Mouse (Mus musculus) monocyte, adult 5-6 weeks (primary cell): ENCODE results near the gene Asgr1. TPM values are rescaled to one million over a fixed set of nuclear protein-coding genes. Genes with fewer than 3 reads are reported as not detected.
A peak's percentile ranks its signal among the peaks of the same experiment; 100 is the strongest.

Experiments used
- ATAC-seq: fragments of 153-309, 156-312 bp; replicated peaks from 2 replicates; pipeline ENCODE4 v1.8.0; 2017; ENCODE audit warnings: mild to moderate bottlenecking; ENCODE audit not compliant: low TSS enrichment, insufficient number of reproducible peaks, severe bottlenecking, poor library complexity, low FRiP score
- total RNA-seq: library from RNA; stranded (forward); fragments of 200-1000, 200-491, 200-594 nt; gene quantifications from 3 replicates; pipeline ENCODE4 v1.2.3, GENCODE M21; 2017

The Asgr1 gene
- total RNA-seq, 1 experiment from 2014 or later: not detected

DNA sequence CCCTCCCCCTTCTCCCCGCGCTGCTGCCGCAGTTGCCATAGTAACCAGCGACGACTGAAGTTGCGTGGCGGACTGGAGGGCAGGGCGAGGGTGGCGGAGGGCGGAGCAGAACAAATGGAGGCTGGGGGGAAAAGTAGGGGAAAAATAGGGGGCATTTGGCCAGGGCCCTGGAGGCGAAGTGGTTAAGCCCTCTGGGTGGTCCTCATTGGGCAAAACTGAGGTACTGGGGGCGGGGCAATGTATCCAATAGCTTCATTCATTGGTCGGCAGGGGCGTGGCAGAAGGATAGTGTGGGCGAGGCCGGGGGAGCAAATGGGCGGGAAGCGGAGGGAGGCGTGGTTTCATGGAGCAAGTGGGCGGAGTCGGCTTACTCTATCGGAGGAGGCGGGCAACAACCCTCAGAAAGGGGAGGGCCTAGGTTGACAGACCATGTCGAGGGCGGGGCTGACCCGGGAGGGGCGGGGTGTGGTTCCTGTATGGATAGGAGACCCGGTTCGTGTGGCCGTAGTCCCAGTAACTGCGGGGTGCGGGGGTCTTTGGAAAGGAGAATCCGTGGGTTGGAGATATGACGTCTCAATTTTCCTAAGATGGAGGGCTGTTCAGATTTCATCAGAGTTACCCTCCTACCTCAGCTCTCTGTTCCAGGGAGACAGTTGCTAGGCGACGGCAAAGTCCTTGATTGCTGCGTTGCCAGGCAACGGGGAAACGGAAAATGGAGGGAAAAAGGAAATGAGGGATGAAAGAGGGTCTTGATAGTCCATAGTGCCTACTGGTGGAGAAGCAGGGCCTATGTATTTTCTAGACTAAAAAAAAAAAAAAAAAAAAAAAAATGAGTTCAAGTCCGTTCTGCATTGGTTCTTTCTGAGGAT is 32.4 kb upstream of the Asgr1 start:
- peak; percentile 88 for ATAC-seq

DNA sequence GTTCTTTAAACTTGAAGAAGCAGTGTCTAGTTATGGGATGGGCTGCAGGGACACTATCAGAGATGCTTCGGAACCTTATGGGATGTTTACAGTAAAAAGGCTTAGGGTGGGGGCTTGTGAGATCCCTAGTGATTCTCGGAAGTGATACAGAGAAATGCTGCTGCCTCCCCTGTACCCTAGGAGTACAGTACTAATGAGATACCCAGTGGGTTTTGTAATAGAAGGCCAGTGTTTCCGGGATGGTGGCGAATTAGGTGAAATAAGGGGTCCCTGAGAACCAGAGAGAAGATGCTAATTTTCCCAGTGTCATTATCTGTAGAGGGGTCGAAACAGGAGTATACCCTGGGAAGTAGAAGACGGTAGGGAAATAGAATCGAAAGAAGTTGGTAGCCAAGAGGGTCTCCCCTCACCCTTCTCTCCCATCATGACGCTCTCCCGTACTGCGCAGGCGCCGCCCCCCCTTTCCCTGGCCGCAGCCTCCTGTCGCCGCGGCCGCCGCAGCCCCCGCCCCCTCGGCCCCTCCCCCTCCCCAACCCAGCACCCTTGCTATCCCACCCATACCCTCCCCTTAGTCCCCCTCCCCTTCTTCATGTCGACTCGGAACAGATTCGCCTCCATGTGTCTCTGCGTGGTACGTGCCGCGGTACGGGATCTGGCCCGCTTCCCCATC is 30.3 kb upstream of the Asgr1 start:
- ATAC-seq: no peak

DNA sequence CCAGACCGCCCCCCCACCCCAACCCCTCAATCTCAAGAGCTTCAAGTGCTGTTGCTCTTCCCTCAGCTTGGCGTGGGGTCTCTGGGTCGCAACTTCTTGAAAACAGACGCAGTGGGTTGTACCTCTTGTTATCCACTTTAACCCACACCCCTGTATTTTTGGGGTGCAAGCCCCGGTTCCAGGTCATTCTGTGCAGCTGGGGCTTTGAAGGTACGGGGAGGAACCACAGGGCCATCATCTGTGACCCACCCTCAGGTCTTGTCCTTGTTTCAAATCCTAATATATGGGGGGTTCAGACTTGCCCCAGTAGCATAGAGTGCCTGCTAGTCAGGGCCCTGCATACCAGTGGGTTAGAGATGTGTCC is 29.8 kb upstream of the Asgr1 start:
- no peak for ATAC-seq

DNA sequence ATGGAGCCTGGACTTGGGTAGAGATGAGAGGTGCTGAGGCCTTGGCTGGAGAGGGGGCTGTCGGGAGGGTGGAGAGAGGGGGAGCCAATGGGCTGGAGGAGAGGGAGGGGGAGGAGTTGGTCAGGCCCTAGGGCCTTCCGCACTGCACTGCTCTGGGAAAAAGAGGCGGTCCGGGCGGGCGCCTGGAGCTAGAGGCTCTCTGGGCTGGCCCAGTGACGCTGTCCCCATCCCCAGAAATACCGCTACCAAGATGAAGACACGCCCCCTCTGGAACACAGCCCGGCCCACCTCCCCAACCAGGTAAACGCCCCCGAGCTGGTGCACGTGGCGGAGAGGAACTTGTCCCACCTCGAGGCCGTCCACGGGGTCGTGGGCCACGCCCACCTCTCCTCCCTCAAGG is 27.2 kb upstream of the Asgr1 start:
- no peak for ATAC-seq

DNA sequence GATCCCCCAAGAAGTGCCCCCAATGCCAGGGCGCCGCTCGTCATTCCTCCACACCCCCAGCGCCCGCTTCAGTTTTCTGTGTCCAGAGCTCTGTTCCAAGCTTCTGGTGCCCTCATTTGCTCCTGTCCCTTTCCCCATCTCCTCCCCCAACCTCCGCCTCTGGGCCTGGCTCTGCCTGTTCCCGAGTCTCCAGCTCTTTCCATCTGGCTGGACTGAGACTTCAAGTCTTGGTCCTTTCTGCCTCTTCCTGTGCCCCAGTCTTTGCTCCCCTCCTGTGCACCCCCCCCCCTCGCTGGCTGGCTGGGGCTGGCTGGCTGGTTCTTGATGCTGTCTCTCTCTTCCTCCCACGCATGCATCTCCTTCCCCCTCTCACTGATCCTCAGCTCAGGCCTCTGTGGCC is 26.5 kb upstream of the Asgr1 start:
- no peak for ATAC-seq

DNA sequence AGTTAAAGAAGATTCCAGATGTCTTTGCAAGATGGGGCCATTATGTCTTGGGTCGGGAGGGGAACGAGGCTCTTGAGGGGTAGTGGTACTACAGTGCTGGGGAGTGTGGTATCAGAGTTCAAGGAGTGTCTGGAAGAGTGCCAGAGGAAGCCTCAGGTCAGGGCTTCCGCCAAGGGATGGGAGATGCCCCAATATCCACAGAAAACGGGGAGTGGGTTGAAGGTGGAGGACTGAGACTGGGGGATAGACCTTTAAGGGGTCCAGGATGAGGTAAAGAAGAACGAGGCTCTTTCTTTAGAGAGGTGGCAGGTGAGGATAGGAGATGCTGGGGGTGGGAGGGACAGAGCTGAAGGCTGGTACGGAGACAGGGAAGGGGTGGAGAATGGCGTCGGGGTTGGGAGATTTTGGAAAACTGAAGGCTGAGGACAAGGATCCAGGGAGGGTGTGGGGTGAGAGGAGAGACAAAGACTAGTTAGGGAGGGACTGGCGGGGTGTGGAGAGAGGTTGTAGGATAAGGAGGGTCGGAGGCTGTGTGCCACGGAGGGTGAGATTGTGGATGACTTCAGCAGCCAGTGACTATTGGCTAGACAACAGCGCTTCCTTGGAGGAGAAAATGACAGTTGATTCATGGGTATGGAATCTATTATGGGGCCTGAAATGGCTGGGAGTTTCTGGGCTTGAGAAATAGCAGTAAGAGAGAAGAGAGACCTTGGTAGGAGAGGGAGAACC is 25.3 kb upstream of the Asgr1 start:
- ATAC-seq: no peak

DNA sequence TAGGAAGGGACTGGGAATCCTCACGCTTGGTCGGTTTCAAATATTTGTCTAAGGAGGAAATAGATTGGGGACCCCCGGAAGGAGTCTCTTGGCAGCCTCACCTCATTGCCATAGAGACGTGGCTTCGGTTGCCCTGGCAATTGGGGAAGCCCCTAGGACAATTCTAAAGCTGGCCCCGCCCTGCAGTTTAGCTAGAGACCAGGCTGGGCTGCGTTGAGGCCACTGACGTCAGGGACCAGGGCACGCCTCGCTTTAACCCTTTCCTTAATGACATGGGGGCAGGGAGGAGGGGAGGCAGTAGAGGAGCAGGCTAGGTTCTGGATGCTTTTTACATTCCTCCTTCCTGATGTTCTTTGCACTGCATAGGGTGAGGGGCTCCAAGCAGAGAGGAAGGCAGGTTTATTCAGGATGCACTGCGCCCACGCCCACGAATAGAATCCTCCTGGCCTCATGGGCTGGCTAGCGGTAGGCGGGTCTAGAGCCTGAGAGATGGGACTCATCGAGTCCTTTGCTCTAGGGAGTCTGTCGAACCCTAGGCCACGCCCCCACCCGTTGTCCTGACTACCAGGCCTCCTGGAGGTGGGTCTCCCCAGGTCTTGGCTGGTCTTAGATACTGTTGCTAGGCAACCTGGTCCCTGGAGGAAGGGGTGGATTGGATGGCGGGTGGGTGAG is 24.6 kb upstream of the Asgr1 start:
- ATAC-seq: peak; percentile 66

DNA sequence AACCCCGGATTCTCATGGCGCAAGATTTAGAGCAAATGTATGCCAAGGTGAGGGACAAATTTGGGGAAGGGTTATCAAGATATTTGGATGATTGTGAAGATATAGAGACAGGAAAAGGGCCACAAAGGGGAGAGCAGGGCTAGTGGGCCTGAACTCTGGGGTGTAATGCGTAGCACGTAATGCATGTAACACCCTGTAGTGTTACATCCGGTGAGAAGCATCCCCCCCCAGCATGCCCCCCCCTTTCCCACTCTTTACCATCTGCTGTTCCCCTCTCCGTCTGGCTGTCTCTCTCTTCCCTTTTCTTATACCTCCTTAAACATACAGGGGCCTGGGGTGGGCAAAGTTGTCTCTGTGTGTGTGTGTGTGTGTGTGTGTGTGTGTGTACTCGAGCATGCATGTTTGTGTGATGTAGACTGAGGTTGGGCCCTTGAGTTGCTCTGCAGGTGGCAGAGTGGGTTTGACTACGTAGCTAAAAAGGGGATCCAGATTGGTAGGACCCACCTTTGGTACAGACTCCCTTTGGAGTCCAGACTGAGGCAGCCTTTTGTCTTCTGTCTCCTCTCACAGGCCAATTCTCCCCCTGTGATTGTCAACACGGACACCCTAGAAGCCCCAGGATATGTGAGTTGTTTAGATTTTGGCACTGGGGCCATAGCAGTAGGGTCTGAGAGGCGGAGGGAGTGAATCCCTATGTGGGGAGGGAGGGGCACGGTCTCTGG is 23.9 kb upstream of the Asgr1 start:
- no peak for ATAC-seq

DNA sequence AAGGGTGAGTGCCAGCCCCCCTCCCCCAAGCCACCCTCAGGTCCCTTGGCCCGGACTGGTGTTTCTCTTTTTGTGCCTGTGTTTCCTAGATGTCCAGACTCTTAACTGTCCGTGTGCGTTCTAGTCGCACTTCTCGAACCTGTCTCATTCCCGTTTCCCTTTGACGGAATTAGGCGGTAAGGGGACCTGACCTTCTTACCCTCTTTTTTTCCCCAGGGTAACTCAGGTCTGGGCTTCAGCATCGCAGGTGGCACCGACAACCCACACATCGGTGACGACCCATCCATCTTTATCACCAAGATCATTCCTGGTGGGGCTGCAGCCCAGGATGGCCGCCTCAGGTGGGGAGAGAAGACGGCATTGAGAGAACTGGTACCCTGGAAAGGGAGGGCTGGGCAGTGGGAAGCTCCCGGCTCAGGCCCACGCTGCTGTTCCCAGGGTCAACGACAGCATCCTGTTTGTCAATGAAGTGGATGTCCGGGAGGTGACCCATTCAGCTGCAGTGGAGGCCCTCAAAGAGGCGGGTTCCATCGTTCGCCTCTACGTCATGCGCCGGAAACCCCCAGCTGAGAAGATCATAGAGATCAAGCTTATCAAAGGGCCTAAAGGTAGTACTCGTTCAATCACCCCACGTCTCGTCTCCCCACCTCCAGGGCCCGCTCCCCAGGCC is 23.1 kb upstream of the Asgr1 start:
- no peak for ATAC-seq

DNA sequence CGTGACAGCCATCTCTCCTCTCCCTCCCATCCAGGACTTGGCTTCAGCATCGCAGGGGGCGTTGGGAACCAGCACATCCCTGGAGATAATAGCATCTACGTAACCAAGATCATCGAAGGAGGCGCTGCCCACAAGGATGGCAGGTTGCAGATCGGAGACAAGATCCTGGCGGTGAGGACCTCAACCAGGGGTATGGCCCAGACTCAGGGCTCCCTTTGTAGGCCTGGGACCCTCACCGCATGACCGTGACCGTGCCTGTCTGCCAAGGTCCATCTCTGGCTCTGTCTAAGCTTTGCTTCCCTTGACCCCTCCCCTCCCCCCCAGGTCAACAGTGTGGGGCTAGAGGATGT is 22.6 kb upstream of the Asgr1 start:
- no peak for ATAC-seq

DNA sequence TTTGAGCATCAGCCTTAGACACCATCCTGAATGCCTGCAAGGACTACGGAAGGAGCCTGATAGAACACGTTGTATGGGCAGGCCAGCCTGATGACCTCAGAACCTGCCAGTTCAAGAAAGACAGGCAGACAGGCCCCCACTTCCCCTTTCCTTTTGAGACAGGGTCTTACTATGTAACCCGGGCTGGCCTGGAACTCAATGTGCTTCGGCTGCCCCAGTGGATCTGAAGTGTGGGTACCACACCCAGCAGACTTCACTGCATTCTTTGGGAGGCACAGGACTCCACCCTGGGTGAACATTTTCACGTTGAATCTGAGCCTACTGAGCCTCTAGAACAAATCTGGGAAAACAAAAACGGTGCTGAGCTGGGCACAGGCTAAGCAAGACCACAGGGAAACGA is 15.7 kb upstream of the Asgr1 start:
- 0 out of 2 replicates have a peak, but pooled peaks have one; percentile 14 for ATAC-seq

DNA sequence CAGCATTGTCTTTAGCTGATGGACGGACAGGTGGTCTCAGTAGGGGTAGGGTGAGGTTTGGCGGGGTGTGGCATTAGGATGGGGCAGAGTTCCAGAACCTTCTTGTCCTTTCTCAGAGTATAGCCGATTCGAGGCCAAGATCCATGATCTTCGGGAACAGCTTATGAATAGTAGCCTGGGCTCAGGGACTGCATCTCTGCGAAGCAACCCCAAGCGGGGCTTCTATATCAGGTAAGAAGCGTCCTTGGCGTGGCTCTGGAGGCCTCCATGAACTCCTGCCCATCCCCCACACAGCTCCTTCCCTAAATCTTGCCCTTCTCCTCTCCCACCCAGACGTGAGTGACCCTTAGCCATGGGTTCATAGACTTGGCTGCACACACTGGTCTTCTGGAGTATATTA is 14.3 kb upstream of the Asgr1 start:
- no peak for ATAC-seq

DNA sequence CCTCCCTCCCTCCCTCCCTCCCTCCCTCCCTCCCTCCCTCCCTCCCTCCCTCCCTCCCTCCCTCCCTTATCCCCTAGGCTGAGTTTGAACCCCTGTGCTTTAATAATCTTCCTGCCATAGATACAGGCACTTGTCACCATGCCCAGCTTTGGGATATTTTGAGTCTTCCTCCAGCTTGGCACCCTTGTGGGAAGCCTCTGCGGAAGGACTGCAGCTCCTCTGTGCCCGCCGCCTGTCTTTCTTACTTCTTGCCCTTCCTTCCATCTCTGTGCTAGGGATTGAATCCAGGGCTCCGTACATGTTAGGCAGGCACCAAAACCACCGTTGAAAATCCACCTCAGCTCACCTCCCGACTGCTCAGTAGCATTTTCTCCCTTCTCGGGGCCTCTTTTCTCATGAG is 13.7 kb upstream of the Asgr1 start:
- ATAC-seq: no peak

DNA sequence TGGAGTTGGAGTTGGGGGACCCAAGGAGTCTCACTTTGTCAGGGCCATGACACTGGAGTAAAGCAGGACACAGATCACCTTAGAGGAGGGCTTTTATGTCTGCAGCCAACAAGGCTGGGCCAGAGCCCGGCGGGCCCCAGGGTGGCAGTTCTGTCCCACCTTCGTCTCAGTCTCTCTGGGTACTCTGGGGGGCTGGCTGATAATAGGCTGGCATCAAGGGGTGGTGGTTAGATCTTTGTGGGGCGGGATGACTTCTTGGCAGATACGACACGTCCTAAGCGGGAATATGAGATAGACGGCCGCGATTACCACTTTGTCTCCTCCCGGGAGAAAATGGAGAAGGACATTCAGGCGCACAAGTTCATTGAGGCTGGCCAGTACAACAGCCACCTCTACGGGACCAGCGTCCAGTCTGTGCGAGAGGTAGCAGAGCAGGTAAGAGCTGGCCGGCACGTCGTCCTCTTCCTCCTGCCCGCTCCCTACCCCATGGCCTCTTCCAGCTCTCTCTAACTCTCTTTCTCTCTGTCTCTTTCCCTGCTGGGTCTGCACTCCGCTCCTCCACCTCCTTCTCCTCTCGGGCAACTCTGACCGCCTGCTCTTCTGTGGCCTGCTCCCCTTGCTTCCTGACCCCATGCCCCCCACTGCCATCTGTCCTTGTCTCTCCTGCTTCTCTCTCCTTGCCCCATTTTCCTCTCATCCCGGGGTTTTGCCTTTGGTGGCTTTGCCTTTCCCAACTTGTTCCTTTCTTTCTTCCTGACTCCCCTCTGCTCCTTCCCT is 11.4 kb upstream of the Asgr1 start:
- ATAC-seq: no peak

DNA sequence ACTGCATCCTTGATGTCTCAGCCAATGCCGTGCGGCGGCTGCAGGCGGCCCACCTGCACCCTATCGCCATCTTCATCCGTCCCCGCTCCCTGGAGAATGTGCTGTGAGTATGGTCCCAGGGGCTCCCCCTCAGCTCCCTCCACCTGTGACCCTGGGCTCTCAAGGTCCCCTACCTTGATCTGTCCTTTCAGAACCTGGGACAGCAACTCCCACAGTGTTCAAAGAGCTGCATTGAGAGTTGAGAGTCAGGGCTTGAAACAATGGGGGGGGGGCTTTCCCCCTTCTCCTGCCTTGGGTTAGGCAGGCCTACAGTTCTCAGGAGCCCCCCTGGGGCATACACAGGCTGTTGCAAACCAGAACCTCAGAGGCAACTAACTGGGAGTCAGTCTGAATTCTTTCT is 10.2 kb upstream of the Asgr1 start:
- ATAC-seq: no peak

DNA sequence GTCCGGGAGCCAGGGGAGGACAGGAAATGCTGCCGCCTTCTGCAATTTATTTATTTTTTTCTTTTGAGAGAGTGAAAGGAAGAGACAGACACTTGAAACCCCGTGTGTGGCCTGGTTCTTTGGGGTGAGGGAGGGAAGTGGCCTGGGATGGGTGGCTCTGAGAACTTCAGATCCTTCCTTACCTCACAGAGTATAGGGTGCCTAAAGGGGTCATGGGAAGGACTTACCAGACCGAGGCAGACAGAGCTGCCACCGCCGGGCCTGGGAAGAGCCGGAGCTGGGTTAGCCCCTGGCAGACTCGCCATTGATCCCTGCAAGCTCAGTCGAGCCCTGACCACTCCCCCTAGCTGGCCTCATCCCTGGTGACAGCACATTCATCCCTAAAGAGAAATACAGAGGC is 8.4 kb upstream of the Asgr1 start:
- no peak for ATAC-seq

DNA sequence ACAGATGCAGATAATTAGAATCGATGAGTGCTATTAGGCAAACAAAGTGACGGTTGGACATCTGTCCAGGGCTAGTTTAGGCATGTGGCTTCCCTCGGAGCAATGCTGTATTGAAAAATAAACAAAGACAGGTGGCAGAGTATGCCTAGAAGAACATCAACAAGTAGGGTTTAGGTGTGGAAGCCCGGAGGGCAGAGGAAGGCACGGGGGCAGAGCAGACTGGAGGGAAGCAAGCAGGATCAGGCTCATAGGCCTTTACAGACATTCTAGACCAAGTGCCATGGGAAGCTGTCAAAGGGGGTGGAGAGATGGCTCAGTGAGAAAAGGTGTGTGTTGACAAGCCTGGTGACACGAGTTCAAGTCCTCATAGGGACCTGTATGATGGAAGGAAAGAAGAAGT is 4.5 kb upstream of the Asgr1 start:
- no peak for ATAC-seq

DNA sequence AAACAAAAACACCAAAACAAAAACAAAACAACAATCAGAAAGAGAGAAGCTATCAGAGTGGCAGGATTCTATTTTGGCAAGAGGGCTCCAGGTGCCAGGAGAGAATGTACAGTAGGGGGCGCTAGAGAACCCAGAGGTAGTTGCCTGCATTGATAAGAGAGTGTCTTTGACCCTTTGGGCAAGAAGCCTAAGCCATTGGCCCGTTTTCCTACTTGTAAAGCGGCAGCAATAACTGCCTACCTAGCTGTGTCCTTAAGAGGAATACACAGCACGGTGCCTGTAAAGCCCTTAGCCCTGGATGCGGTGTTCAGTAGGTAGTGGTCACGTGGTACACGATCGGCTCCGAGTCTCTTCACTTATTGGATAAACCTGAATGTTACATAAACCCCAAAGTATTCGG is 4.1 kb upstream of the Asgr1 start:
- no peak for ATAC-seq
